Mouse (Mus musculus) layer of hippocampus, adult 9-10 months (tissue): Measurements from ENCODE around the gene Hid1.
"Not testable (repeated sequence)": the region's sequence is repeated elsewhere in the genome, so short reads cannot be mapped to it uniquely, and the experiment has no call there.

Source experiments
- DNase-seq: peaks from one replicate; pipeline ENCODE4 v3.0.0; 2022; ENCODE audit warnings: low spot score

Hid1 gene

GRCm38 (mm10) chr11:115367395-115367944 is at the start of gene Hid1:
TSS of gene Hid1 (minus strand) at chr11:115367756.
- DNase-seq = no peak

GRCm38 (mm10) chr11:115409556-115409955 is 42.0 kb upstream of the Hid1 start:
- DNase-seq = no peak

GRCm38 (mm10) chr11:115408266-115408920 is 40.8 kb upstream of the Hid1 start:
- no peak for DNase-seq

- DNase-seq = no peak
Measured at GRCm38 (mm10) chr11:115406858-115407401, 39.4 kb upstream of the Hid1 start.

GRCm38 (mm10) chr11:115405723-115406122 is 38.2 kb upstream of the Hid1 start:
- DNase-seq = no peak

- peak; percentile 67 for DNase-seq
Measured at GRCm38 (mm10) chr11:115403338-115404124, 36.0 kb upstream of the Hid1 start, which contains the start of gene Mrpl58. TSS of gene Mrpl58 (plus strand) at chr11:115403752.

GRCm38 (mm10) chr11:115400630-115401391 is 33.3 kb upstream of the Hid1 start:
- DNase-seq = no peak

- DNase-seq = no peak
Measured at GRCm38 (mm10) chr11:115400126-115400525, 32.6 kb upstream of the Hid1 start.

- DNase-seq = no peak
Measured at GRCm38 (mm10) chr11:115398085-115398484, 30.5 kb upstream of the Hid1 start.

- no peak for DNase-seq
Measured at GRCm38 (mm10) chr11:115393721-115394325, 26.3 kb upstream of the Hid1 start.

- DNase-seq = no peak
Measured at GRCm38 (mm10) chr11:115391358-115391757, 23.8 kb upstream of the Hid1 start.

GRCm38 (mm10) chr11:115386859-115387258 is 19.3 kb upstream of the Hid1 start:
- DNase-seq = not testable (repeated sequence)

- no peak for DNase-seq
Measured at GRCm38 (mm10) chr11:115384587-115384986, 17.0 kb upstream of the Hid1 start.

- DNase-seq = no peak
Measured at GRCm38 (mm10) chr11:115383701-115384474, 16.3 kb upstream of the Hid1 start.

GRCm38 (mm10) chr11:115382891-115383290 is 15.3 kb upstream of the Hid1 start:
- no peak for DNase-seq

- no peak for DNase-seq
Measured at GRCm38 (mm10) chr11:115381743-115382539, 14.4 kb upstream of the Hid1 start, which contains the start of gene Cdr2l. TSS of gene Cdr2l (plus strand) at chr11:115381916.

GRCm38 (mm10) chr11:115381276-115381675 is 13.7 kb upstream of the Hid1 start:
- no peak for DNase-seq

- DNase-seq = no peak
Measured at GRCm38 (mm10) chr11:115377854-115378253, 10.3 kb upstream of the Hid1 start.

GRCm38 (mm10) chr11:115377254-115377653 is 9.7 kb upstream of the Hid1 start:
- DNase-seq = no peak

- DNase-seq = no peak
Measured at GRCm38 (mm10) chr11:115376722-115377121, 9.2 kb upstream of the Hid1 start.
